24 mouse cellular contexts compared by ENCODE assay signal in the genomic region with DNA sequence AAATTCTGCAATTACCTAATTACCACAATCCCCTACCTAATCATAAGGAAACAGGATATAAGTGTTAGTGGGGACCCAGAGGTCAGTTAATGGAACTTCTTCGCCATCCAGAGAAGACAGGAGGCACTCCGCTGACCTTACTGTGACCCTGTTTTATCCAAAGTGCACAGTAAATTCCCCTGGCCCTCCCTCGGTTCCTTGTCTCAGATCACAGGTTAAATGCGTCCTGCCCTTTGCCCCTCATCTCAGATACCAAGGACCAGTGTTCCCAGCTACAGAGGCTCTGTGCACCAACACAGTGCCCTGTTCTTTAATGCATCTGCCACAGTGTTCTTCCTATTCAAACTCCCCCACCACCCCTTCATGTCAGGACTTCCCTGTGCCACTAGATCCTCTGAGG.
"Had no signal": no experiment of that assay in that cellular context is flagged by ENCODE, and none has a peak within 500 bp of the region (broad histone marks: within the 10 kb centered on the region; RNA-seq: fewer than 3 reads in every experiment).

No protein-coding gene starts in this region.

- H3K4me1 ChIP-seq: liver, embryonic 15.5 days had no signal

- H3K27ac ChIP-seq: kidney, postnatal 0 days; layer of hippocampus, adult 2 months; limb, embryonic 10.5 days; limb, embryonic 13.5 days; liver, embryonic 12.5 days; liver, embryonic 15.5 days; lung, embryonic 15.5 days; midbrain, embryonic 10.5 days; midbrain, embryonic 13.5 days; neural tube, embryonic 15.5 days; stomach, embryonic 15.5 days had no signal

- DNase-seq: kidney, postnatal 25 days; layer of hippocampus, adult 9-11 months; liver; lung, adult 18-20 months; lung, postnatal 10 days; lung, postnatal 36 days; right cerebral cortex, adult 18-20 months; right cerebral cortex, postnatal 14 days; right cerebral cortex, postnatal 4 days; thymus, postnatal 25 days had no signal

- H3K4me2 ChIP-seq: limb, embryonic 13.5 days; liver, embryonic 12.5 days; liver, embryonic 15.5 days; lung, embryonic 15.5 days; midbrain, embryonic 13.5 days; neural tube, embryonic 15.5 days; stomach, embryonic 15.5 days had no signal

- H3K36me3 ChIP-seq: limb, embryonic 13.5 days; liver, embryonic 12.5 days; liver, embryonic 15.5 days; lung, embryonic 15.5 days; midbrain, embryonic 10.5 days; midbrain, embryonic 13.5 days; neural tube, embryonic 15.5 days; stomach, embryonic 15.5 days had no signal

- H3K9ac ChIP-seq: limb, embryonic 13.5 days; liver, embryonic 12.5 days; liver, embryonic 15.5 days; lung, embryonic 15.5 days; midbrain, embryonic 13.5 days; neural tube, embryonic 15.5 days; stomach, embryonic 15.5 days had no signal

- H3K27me3 ChIP-seq: limb, embryonic 13.5 days; liver, embryonic 12.5 days; liver, embryonic 15.5 days; lung, embryonic 15.5 days; megakaryocyte, embryonic 14.5 days; midbrain, embryonic 13.5 days; neural tube, embryonic 15.5 days; stomach, embryonic 15.5 days had no signal

- H3K4me3 ChIP-seq: layer of hippocampus, adult 2 months; limb, embryonic 10.5 days; limb, embryonic 13.5 days; liver, embryonic 12.5 days; liver, embryonic 15.5 days; lung, embryonic 15.5 days; megakaryocyte, embryonic 14.5 days; midbrain, embryonic 10.5 days; midbrain, embryonic 13.5 days; myocyte; neural tube, embryonic 15.5 days; stomach, embryonic 15.5 days had no signal

- ATAC-seq: liver, embryonic 12.5 days; midbrain, embryonic 13.5 days; midbrain, embryonic 16.5 days had no signal

- H3K9me3 ChIP-seq: limb, embryonic 10.5 days; limb, embryonic 13.5 days; liver, embryonic 12.5 days; liver, embryonic 15.5 days; lung, embryonic 15.5 days; midbrain, embryonic 10.5 days; midbrain, embryonic 13.5 days; neural tube, embryonic 15.5 days; stomach, embryonic 15.5 days had no signal
